Mouse (Mus musculus) cortical plate, adult 2 months (tissue): ENCODE results near the gene Gnat2. TPM values are rescaled to one million over a fixed set of nuclear protein-coding genes. Genes with fewer than 3 reads are reported as not detected.

Experiments
- H3K27ac ChIP-seq: fragments of 200-500 bp; 2 replicates; pipeline ENCODE4 v1.5.1; 2012; ENCODE audit warnings: low read length, control low read depth, inconsistent platforms; ENCODE audit not compliant: insufficient read depth
- H3K4me1 ChIP-seq: fragments of 200-500 bp; 2 replicates; pipeline ENCODE4 v1.6.1; 2011; ENCODE audit warnings: low read length; ENCODE audit not compliant: control insufficient read depth, insufficient read depth
- H3K4me3 ChIP-seq: fragments of 200-500 bp; 2 replicates; pipeline ENCODE4 v1.5.1; 2011; ENCODE audit warnings: mild to moderate bottlenecking, low read length, control low read depth; ENCODE audit not compliant: insufficient read depth
- CTCF ChIP-seq: fragments of 200-500 bp; IDR thresholded peaks from 2 replicates; pipeline ENCODE4 v1.5.1; 2011; ENCODE audit warnings: mild to moderate bottlenecking, control low read depth, low read length; ENCODE audit not compliant: insufficient read depth; ENCODE audit errors: extremely low read depth
- POLR2A ChIP-seq: fragments of 200-500 bp; IDR thresholded peaks from 2 replicates; pipeline ENCODE4 v1.6.1; 2011; ENCODE audit warnings: mild to moderate bottlenecking, low read length, control low read depth; ENCODE audit not compliant: insufficient read depth; ENCODE audit errors: extremely low read depth
- polyA plus RNA-seq: library from polyadenylated mRNA; depleted of rRNA; stranded (reverse); fragments of >200 nt; gene quantifications from 2 replicates; pipeline ENCODE4 v1.2.3, GENCODE M21; 2012

The Gnat2 gene
- polyA plus RNA-seq, 1 experiment, result 0.15 TPM

- H3K4me1 ChIP-seq, result peaks cover 2% of the 10 kb centered on the region; the same call in 1 of the 2 replicates
- no peak overlapping the region for H3K4me3 ChIP-seq
- no peak overlapping the region for H3K27ac ChIP-seq
- TF ChIP-seq CTCF (no peak), POLR2A (no peak)
Measured at GRCm38 (mm10) chr3:108094146-108094545, 1.6 kb downstream of the Gnat2 start.

DNA sequence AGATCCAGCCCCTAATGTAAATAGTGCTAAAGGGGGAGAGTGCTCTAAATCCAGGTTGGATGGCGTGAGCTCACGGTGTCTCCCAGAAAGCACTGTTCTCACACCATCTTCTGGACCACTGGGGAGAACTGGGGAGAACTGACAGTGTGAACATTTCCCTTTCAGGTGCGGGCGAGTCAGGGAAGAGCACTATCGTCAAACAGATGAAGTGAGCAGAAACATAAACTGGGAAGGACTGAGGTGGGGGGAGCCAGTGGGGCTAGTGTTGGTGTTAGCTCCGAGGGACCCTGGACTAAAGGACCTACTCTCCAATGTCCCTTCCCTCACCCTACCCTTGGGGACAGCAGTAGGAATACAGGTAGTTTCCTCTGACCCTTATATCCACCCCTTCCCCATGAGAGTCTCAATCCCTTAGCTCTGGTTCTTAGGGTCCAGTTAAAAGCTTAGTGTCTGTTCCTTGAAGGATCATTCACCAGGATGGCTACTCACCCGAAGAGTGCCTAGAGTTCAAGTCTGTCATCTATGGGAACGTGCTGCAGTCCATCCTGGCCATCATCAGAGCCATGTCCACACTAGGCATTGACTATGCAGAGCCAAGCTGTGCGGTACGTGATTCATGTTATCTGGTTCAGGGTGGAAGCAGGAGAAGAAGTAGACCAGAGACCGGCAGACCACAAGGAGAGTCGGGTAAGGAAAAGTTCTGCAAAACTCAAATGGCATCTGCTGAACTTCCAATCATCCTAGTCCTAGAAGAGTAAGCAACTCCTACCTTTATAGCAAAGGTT is 2.6 kb downstream of the Gnat2 start:
- Histone ChIP-seq H3K4me3 (no peak overlapping the region), H3K4me1 (no peaks in the 10 kb centered on the region), H3K27ac (no peak overlapping the region)
- no peak for TF ChIP-seq POLR2A
- TF ChIP-seq CTCF, result no peak

DNA sequence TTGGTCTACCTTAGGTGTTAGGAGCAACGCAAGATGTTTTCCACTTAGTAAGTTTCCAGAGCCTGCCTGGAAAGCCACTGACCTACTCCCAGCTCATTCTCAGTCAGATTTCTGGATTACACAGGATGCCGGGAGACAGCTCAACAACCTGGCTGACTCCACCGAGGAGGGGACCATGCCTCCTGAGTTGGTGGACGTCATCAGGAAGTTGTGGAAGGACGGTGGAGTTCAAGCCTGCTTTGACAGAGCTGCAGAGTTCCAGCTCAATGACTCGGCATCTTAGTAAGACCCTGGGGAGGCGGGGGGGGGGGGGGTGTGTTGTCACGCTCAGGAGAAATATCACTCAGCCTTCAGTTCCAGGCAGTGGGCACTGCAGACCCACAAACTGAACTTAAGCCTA is 3.6 kb downstream of the Gnat2 start:
- no peak overlapping the region for H3K4me3 ChIP-seq
- no peaks in the 10 kb centered on the region for H3K4me1 ChIP-seq
- no peak overlapping the region for H3K27ac ChIP-seq
- no peak for TF ChIP-seq CTCF
- TF ChIP-seq POLR2A, result no peak

DNA sequence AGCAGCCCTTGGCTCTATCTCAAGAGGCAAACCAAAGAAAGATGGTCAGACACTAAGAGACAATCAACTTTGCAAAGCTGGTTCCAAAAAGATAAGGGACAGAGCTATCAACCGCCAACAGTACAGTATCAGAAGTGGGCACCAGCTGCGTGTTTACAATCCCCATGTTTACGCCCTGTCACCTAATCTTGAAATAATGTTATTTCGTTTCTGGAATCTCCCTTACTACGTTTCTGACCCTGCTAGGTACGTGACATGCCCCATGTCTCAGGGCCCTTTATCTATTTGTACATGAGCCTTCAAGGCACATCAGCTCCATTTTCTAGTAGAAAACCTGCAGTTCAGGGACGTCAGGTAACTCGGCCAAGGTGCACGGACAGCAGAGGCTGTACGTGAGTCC is 4.1 kb downstream of the Gnat2 start:
- no peaks in the 10 kb centered on the region for H3K4me1 ChIP-seq
- TF ChIP-seq CTCF (no peak), POLR2A (no peak)
- no peak overlapping the region for H3K4me3 ChIP-seq
- no peak overlapping the region for H3K27ac ChIP-seq

- TF ChIP-seq CTCF, result no peak
- no peak for TF ChIP-seq POLR2A
- Histone ChIP-seq H3K27ac (no peak overlapping the region), H3K4me3 (no peak overlapping the region), H3K4me1 (peaks cover 1% of the 10 kb centered on the region; the same call in 1 of the 2 replicates)
Measured at GRCm38 (mm10) chr3:108097656-108098055, 5.1 kb downstream of the Gnat2 start.

DNA sequence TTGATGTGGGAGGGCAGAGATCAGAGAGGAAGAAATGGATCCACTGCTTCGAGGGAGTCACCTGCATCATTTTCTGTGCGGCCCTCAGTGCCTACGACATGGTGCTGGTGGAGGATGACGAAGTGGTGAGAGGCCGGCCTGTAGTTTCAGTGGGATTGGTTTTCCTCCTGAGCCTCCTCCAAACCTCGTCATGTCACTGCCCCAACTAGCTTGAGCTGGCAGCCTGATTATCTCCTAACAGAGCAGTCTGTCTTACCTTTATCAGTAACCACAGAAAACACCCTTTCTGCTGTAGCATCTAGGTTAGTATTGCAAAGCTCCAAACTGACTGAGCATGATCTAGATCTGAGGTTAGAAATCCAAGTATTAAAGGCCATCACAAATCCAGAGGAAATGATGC is 5.7 kb downstream of the Gnat2 start:
- no peak for TF ChIP-seq POLR2A
- no peak for TF ChIP-seq CTCF
- H3K4me3 ChIP-seq, result no peak overlapping the region
- H3K4me1 ChIP-seq, result peaks cover 1% of the 10 kb centered on the region; the same call in 1 of the 2 replicates
- H3K27ac ChIP-seq, result no peak overlapping the region

- peaks cover 1% of the 10 kb centered on the region; the same call in 1 of the 2 replicates for H3K4me1 ChIP-seq
- no peak overlapping the region for H3K27ac ChIP-seq
- no peak for TF ChIP-seq CTCF
- TF ChIP-seq POLR2A, result no peak
- H3K4me3 ChIP-seq, result no peak overlapping the region
Measured at GRCm38 (mm10) chr3:108101594-108101993, 9.0 kb downstream of the Gnat2 start.

- Histone ChIP-seq H3K4me3 (no peak overlapping the region), H3K4me1 (peaks cover 1% of the 10 kb centered on the region; the same call in 1 of the 2 replicates), H3K27ac (no peak overlapping the region)
- TF ChIP-seq POLR2A (no peak), CTCF (no peak)
Measured at GRCm38 (mm10) chr3:108102075-108102474, 9.5 kb downstream of the Gnat2 start.

DNA sequence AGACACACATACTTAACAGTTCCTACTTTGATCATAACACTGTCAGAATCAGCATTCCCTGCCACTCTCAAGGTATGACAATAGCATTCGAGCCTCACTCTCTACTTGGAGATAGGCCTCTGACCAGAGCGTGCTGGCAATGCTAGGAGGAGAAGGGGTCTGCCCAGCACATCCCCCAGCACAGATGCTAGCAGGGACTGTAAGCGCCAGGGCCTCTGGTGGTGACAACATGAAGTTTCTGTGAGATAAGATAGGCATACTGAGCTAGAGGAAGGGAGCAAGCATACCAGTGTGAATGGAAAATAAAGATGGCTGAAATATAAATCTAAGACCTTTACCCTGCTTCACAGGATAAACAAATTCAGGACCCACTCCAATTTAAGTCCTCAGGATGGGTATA is 12.7 kb downstream of the Gnat2 start:
- no peak for TF ChIP-seq POLR2A
- TF ChIP-seq CTCF, result no peak
- no peak overlapping the region for H3K4me3 ChIP-seq
- H3K4me1 ChIP-seq, result peaks cover 1% of the 10 kb centered on the region; the same call in 1 of the 2 replicates
- H3K27ac ChIP-seq, result no peak overlapping the region

DNA sequence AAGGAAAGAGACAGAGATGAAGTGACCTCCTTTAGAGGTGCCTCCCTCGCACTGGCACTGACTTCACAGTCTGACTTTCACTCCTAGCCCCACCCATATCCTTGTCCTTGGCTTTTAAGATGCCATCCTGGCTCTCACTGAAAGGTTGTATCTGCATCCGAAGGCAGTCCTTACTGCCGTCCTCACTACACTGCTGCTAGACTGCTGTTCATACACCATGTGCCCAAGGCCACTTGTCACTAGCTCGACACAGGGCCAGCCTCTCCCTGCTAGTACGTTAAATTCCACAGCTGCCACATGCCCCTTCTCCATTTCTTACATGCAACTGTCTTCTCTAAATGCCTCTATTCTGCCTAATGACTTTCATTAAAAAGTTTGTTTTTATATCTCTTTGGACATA is 18.7 kb downstream of the Gnat2 start:
- TF ChIP-seq CTCF, result no peak
- no peak for TF ChIP-seq POLR2A
- H3K4me3 ChIP-seq, result no peak overlapping the region
- no peak overlapping the region for H3K27ac ChIP-seq
- peaks cover 2% of the 10 kb centered on the region; the same call in 1 of the 2 replicates for H3K4me1 ChIP-seq

DNA sequence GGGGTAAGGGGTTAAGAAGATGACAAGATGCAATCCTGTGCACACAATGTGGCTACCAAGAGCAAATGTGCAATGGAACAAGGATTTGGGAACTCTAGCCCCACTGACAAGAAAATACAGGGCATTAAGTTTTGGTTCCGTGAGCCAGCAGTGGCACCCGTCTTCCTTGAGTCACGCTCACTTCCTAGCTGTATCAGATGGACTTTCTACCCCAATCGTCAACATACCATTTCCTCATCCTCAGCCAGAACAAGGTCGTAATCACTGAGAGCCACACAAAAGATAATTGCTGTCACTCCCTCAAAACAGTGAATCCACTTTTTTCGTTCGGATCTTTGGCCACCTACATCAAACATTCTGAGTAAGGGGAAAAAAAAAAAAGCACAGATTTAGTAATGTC is 19.7 kb downstream of the Gnat2 start:
- no peak overlapping the region for H3K27ac ChIP-seq
- no peak for TF ChIP-seq POLR2A
- TF ChIP-seq CTCF, result no peak
- no peak overlapping the region for H3K4me3 ChIP-seq
- H3K4me1 ChIP-seq, result peaks cover 2% of the 10 kb centered on the region; the same call in 1 of the 2 replicates
